Mouse (Mus musculus) testis, adult 2 months (tissue): ENCODE measurements around the gene Ttn.

Source experiments
- CTCF ChIP-seq: fragments of 200-500 bp; IDR thresholded peaks from 2 replicates; pipeline ENCODE4 v1.5.1; 2012; ENCODE audit warnings: low read depth, mild to moderate bottlenecking, inconsistent platforms, low read length, moderate library complexity; ENCODE audit not compliant: control insufficient read depth, insufficient read depth, insufficient replicate concordance
- POLR2A ChIP-seq: fragments of 200-500 bp; IDR thresholded peaks from 2 replicates; pipeline ENCODE4 v1.6.1; 2012; ENCODE audit warnings: low read depth, mild to moderate bottlenecking, inconsistent platforms, low read length, moderate library complexity; ENCODE audit not compliant: control insufficient read depth

DNA sequence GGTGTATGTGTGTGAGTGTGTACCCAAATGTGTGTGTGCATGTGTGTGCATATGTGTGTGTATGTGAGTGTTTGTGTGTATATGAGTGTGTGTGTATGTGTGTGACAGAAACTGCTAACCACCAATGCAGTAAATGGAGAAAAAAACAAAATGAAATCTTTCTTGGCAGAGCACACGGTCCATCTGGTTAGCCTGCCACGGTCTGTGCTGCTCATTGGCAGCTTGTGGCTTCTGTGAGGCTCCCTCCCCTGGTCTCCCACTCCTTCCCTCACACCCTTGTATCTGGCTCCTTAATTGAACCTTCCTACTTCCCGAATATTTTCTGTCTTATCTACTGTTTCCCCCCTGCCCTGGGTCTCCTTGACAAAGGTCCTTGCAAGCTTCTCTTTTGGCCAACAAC is 53.5 kb downstream of the Ttn start:
- no peak for TF ChIP-seq CTCF
- no peak for TF ChIP-seq POLR2A
